Mouse (Mus musculus): ENCODE measurements around the gene Tmem100.

Gene Tmem100

GRCm38 (mm10) chr11:90013657-90014056 is 16.5 kb upstream of the Tmem100 start:
- no peak for DNase-seq (ENCODE audit: extremely low spot score, low read depth, low spot score)

- no peak for DNase-seq (ENCODE audit: extremely low spot score, low read depth, low spot score)
These were observed 14.9 kb upstream of the Tmem100 start for GRCm38 (mm10) chr11:90015281-90015680.

GRCm38 (mm10) chr11:90019161-90019560 is 11.0 kb upstream of the Tmem100 start:
- no peak for DNase-seq (ENCODE audit: extremely low spot score, low read depth, low spot score)

- DNase-seq (ENCODE audit: extremely low spot score, low read depth, low spot score) = no peak
These were observed 4.0 kb upstream of the Tmem100 start for GRCm38 (mm10) chr11:90025891-90026801.

- no peak for DNase-seq (ENCODE audit: extremely low spot score, low read depth, low spot score)
These were observed 3.4 kb upstream of the Tmem100 start for GRCm38 (mm10) chr11:90026802-90027174.

- DNase-seq (ENCODE audit: extremely low spot score, low read depth, low spot score) = no peak
These were observed 2.9 kb upstream of the Tmem100 start for GRCm38 (mm10) chr11:90027216-90027615.

- no peak for DNase-seq (ENCODE audit: extremely low spot score, low read depth, low spot score)
These were observed 1.4 kb upstream of the Tmem100 start for GRCm38 (mm10) chr11:90028746-90029145.

GRCm38 (mm10) chr11:90029354-90029753 is 794 bp upstream of the Tmem100 start:
- no peak for DNase-seq (ENCODE audit: extremely low spot score, low read depth, low spot score)

- no peak for DNase-seq (ENCODE audit: extremely low spot score, low read depth, low spot score)
These were observed 409 bp downstream of the Tmem100 start for GRCm38 (mm10) chr11:90030557-90030956.

GRCm38 (mm10) chr11:90031076-90031475 is 928 bp downstream of the Tmem100 start:
- DNase-seq (ENCODE audit: extremely low spot score, low read depth, low spot score) = no peak

GRCm38 (mm10) chr11:90032807-90033206 is 2.7 kb downstream of the Tmem100 start:
- DNase-seq (ENCODE audit: extremely low spot score, low read depth, low spot score) = no peak

GRCm38 (mm10) chr11:90033442-90033841 is 3.3 kb downstream of the Tmem100 start:
- no peak for DNase-seq (ENCODE audit: extremely low spot score, low read depth, low spot score)

GRCm38 (mm10) chr11:90034646-90035045 is 4.5 kb downstream of the Tmem100 start:
- DNase-seq (ENCODE audit: extremely low spot score, low read depth, low spot score) = no peak

- DNase-seq (ENCODE audit: extremely low spot score, low read depth, low spot score) = no peak
These were observed 5.4 kb downstream of the Tmem100 start for GRCm38 (mm10) chr11:90035532-90035931.

GRCm38 (mm10) chr11:90036416-90036815 is 6.3 kb downstream of the Tmem100 start:
- DNase-seq (ENCODE audit: extremely low spot score, low read depth, low spot score) = no peak

- DNase-seq (ENCODE audit: extremely low spot score, low read depth, low spot score) = no peak
These were observed 7.9 kb downstream of the Tmem100 start for GRCm38 (mm10) chr11:90038022-90038421.

GRCm38 (mm10) chr11:90044459-90044858 is 14.3 kb downstream of the Tmem100 start:
- DNase-seq (ENCODE audit: extremely low spot score, low read depth, low spot score) = no peak

GRCm38 (mm10) chr11:90046211-90046610 is 16.1 kb downstream of the Tmem100 start:
- no peak for DNase-seq (ENCODE audit: extremely low spot score, low read depth, low spot score)

GRCm38 (mm10) chr11:90047271-90047670 is 17.1 kb downstream of the Tmem100 start:
- no peak for DNase-seq (ENCODE audit: extremely low spot score, low read depth, low spot score)

- no peak for DNase-seq (ENCODE audit: extremely low spot score, low read depth, low spot score)
These were observed 19.9 kb downstream of the Tmem100 start for GRCm38 (mm10) chr11:90050016-90050415.

GRCm38 (mm10) chr11:90052785-90053184 is 22.6 kb downstream of the Tmem100 start:
- no peak for DNase-seq (ENCODE audit: extremely low spot score, low read depth, low spot score)

- DNase-seq (ENCODE audit: extremely low spot score, low read depth, low spot score) = no peak
These were observed 23.7 kb downstream of the Tmem100 start for GRCm38 (mm10) chr11:90053820-90054219.

- no peak for DNase-seq (ENCODE audit: extremely low spot score, low read depth, low spot score)
These were observed 24.3 kb downstream of the Tmem100 start for GRCm38 (mm10) chr11:90054401-90054800.
